Mouse (Mus musculus): ENCODE data around the gene Dlg1. TPM values are rescaled to one million over a fixed set of nuclear protein-coding genes. Genes with fewer than 3 reads are reported as not detected.
A peak's percentile ranks its signal among the peaks of the same experiment; 100 is the strongest.
"Not testable (repeated sequence)": the region's sequence is repeated elsewhere in the genome, so short reads cannot be mapped to it uniquely, and the experiment has no call there.

The Dlg1 gene
- total RNA-seq, 2 experiments from 2014 or later: 84.0 to 86.3 TPM

DNA sequence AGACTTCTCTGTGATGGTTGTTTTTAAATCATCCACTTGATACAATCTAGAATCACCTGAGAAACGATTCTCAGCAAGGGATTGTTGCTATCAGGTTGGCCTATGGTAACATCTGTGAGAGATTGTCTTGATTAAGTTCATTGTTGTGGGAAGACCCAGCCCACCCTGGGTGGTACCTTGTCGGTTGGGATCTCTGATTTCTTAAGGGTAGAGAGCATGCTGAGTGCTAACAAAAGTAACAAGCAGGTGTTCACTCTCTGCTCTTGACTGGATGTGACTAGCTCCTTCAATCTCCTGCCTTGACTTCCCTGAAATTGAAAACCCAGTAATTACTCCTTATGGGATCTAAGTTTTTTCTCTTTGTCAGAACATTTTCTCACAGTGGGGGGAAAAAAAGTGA lies 5.7 kb upstream of the Dlg1 start:
- no peak for DNase-seq

DNA sequence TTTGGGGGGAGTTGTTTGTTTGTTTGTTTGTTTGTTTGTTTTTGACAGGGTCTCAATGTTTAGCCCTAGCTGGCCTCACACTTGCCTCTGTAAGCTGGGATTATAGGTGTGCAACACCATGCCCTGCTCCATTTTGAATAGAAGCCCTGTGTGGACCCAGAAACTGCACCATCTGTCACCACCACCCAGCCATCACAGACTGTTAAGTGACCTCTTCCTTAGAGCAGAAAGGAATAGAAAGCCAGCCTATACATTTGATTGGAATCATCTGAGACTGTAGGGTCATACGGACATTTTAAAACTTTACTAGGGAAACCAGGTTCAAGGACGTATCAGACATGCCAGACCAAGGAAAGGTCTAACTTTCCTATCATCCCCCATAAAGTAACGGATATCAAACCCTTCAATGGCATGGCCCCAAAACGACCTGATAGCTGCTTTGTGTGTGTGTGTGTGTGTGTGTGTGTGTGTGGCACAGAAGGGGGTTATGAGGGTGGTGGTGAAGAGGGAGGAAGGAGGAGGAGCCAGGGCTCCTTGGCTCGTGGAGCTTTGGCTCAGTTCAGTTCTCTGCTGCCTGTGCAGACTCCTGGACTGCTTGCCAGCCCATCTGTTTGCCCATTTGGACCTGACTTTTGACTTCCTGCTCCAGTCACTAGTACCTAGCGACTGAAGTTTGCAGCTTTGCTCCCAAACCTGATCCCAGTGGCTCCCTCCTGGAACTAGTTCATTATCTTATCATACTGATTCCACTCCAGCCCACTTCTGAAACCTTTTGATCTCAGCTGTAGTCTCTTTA lies 4.5 kb upstream of the Dlg1 start:
- no peak for DNase-seq

DNA sequence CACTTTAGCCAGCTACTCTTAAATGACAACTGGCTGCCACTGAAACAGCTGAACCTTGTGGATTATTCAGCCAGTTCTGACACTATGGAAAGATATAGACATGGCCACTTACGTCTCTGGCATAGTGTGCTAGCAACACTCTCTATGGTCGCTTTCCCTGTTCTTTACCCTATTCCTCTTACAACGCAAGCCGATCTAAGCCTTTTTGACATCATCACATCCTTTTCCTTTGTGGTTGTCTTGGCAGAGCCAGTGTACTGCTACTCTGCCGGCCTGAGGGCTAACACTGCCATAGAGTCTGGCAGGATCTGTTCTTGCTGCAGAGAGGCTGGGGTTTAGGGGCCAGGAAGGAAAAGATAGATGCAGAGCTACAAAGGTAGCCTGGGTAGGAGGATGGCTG lies 3.8 kb upstream of the Dlg1 start:
- no peak for DNase-seq

DNA sequence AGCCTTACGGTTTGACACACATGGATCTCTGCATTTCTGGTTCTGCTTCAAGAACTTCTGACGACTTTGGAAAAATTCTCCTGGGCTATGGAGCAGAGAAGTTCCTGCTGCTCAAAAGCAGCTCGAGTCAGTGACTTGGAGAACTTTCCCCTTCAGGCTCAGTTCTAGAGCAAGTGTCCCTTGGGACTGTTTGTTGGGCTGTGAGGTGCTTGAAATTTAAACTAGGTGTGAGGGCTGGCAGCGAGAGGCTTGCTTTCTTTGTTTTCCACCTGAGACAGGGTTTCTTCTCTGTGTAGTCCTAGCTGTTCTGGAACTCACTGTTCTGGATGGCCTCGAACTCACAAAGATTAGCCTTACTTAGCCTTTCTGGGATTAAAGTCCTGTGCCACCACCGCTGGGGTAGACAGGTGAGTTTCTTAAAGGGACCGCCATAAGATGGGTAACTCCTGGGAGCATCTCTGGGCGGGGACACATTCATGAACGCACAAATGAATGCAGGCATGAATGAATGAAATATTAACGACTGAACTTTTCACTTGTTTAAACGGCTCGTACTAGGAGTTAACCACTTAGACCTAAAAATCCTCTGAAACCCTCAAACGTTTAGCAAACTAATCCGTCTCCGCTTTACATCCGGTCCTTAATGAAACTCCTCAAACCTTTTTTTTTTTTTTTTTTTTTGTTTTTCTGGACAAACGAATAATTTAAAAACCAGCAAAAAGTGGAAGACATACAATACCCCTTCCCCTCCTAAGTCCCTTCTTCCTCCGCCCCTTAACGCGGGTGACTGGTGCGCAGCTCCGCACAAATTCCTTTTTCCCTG lies 476 bp upstream of the Dlg1 start:
- DNase-seq: no peak

DNA sequence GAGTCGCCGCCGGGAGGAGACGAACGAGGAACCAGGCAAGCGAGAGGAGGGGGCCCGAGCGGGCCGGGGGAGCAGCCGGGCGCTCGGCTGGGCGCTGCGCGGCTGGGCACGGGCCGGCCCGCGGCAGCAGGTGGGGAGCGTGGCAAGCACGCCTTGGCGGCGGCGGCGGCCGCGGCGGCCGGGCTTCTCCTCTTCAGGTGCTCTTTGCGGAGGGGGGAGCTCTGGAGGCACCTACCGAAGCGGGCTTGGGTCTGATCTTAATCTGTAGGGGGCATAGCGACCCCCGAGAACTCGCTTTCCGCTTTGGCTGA lies 999 bp downstream of the Dlg1 start:
- DNase-seq: no peak

DNA sequence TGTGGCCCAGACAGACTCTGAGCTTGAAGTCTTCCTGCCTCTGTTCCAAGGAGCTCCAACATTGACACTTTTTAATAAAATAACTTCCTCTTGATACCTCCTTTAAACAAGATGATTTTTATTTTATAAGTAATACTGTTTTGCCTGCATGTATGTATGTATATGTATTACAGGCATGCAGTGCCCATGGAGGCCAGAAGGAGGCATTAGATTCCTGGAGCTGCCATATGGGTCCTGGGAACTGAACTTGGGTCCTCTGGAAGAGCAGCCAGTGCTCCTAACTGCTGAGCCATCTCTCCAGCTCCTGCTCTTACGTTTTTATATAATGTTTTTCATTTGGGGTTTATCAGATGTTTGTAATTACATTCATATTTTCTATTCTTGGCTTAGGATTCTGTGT lies 9.0 kb downstream of the Dlg1 start:
- DNase-seq: no peak

DNA sequence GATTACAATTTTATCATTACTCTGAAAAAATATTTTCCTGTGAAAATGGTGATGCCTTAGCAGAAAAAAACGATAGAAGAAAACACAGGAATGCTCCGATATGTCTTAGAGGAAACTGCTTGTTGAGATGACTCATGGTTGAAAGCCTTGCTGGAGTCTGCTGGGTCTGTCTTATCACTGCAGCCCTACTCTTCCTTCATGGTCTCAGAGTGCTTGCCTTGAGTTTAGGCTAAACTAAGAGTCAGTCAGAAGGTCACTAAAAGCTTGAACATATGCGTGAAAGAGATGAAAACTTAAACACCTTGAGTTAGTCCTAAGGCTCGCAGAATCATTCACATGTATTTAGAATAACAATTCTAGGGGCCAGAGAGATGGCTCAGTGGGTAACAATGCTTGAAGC lies 14.2 kb downstream of the Dlg1 start:
- DNase-seq: no peak

DNA sequence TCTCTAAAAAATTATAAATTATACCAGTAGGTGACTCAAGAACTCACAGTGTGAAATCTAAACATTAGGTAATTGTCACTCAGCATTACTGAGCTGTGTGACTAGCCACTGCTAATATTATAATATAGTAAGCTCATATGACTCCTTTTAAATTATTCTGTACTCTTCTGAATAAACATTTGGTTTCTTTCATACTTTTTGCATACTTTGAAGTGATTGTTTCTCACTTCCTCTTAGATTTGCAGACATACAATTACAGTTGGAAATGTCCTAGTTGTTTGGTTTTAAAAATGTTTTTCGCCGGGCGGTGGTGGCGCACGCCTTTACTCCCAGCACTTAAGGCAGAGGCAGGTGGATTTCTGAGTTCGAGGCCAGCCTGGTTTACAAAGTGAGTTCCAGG lies 19.0 kb downstream of the Dlg1 start:
- DNase-seq: no peak

DNA sequence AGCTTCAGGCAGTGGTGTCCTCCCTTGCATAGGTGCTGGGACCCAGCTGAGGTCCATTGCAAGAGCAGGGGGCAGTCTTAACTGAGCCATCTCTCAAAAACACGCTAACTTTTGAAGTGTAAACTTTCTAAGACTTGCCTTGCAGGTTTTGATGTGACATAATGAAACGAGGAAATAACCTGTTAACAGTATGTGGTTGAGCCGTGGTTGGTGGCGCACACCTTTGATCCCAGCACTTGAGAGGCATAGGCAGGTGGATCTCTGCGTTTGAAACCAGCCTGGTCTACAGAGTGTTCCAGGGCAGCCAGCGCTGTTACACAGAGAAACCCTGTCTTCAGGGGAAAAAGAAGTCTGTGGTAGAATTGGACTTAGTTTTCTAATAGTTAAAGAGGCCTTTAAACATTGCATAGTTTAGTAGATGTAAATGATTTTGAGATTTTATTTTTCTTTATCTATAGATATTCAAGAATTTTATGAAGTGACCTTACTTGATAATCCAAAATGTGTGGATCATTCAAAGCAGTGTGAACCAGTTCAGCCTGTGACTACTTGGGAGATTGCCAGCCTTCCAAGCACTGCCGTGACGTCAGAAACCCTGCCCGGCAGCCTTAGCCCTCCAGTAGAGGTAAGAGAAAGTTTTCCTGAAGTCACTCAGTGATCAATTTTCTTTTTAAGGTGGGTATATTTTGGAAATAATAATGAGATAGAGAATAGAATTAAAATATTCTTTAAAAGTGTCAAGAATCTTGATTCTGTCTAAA lies 20.6 kb downstream of the Dlg1 start:
- DNase-seq: no peak

DNA sequence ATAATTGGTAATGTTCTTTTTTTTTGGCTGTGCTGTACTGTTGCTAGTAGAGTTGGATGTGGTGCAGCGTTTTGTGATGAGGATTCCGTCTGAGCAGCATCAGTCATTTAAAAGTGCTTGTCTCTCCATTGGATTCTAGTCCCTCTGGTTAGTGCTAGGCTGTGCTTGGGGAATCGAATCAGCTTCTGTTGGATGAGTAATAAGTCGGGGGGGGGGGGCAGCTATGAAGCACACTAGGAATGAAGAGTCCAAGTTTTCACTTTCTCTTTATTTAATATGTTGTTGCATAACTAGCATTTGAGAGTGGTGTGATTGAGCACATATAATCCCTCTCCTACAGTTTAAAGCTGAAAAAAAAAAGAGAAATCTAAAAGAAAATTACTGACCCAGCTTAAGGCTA lies 21.5 kb downstream of the Dlg1 start:
- DNase-seq: no peak

DNA sequence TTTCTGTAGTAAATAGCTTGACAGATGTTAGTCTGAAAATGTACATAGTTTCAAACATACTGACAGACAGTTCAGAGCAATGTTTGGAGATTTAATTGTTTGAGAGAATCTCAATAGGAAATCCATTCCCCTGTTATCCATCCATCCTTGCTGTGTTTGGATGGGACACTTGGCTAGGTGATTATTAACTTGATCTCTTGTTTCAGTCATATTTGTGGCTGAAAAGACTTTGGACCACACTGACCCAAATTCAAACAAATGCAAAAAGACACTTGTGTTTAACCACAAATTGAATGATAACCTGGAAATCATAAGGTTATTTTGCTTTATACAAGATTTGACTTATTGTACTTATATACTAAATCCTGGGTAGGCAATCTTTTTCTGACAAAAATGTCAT lies 24.5 kb downstream of the Dlg1 start:
- DNase-seq: no peak

DNA sequence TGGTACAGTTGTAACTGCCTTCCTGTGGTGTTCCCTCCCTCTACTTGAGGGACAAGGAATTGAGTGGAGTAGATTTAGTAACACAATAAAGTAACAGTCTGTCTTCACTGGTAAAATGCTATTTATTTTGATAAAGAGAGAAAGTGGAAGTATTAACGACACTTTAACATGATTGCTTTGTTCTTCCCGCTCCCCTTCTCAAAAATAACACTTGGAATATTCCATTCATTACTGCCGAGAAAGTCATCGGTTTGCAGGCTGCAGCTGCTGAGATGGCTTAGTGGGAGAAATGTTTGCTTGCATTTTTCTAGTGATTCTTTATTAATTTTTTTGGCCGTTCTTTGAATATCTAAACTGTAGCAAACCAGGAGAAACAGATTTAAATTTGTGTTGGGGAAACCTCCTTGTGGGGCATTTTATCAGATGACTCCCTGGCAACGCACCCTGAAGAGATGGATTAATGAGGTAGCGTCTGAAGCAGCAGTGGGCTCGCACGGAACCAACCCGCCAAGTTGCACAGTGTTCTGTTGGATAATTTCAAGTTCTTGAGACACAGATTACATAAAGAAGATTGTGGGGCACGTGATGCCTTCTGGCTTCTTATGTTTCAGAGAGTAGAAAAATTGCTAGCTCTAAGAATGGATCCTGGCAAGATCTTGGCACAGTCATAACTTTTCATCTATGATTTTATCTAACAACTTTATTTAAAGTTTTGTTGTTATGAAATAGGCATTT lies 32.2 kb downstream of the Dlg1 start:
- peak; percentile 19 to 20 for DNase-seq

DNA sequence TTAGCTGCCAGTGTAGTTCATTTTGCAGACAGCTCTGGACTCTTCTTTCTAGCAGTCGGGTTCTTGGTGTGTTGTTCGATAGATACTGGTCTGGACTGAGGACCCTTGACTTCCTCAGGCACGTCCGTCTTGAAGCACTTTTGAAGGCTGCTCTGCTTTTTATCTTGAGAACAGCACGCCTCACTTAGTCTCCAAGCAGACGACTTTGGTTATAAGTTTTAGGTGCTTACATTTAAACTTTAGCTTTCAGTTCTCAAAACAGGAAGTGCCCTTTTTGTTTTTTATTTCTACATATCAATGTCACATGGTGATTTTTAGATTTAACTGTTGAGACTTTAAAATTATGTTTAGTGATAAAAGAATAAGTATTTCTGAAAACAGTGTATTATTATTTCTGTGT lies 33.1 kb downstream of the Dlg1 start:
- peak in 1 of 2 experiments; percentile 4 for DNase-seq

DNA sequence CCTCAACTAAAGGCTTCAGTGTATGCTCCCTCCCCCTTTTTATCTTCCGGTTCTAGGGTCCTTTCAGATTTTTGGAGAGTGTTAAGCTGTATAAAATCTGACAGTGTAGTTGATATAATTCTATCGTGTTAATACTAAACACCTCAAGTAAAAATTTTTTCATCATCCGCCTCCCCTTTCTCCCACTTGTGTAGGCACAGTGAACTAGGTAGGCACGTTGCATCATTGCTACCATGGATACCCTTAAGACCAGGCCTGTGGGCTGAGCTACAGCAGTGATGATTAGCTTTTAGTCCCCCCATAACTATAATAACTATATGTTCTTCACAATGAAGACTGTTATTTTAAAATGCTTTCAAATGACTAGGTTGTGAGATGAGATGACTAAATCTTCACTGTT lies 34.1 kb downstream of the Dlg1 start:
- no peak for DNase-seq

DNA sequence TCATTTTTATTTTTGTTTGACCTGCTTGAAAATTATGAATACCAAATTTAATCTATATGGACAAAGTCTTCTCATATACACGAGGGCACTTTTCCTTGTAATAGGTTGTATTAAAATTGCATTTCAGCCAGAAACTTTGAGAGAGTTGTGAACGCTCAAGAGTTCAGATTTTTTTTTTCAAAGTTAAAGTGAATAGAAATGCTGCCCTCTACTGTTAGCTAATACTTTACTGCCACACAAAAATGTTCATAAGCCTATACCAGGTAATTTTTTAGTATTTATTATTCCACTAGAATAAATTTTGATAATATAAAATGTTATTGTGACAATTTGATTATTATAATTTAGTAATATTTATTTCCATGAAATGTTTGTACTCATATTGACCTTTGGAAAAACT lies 42.0 kb downstream of the Dlg1 start:
- no peak for DNase-seq

DNA sequence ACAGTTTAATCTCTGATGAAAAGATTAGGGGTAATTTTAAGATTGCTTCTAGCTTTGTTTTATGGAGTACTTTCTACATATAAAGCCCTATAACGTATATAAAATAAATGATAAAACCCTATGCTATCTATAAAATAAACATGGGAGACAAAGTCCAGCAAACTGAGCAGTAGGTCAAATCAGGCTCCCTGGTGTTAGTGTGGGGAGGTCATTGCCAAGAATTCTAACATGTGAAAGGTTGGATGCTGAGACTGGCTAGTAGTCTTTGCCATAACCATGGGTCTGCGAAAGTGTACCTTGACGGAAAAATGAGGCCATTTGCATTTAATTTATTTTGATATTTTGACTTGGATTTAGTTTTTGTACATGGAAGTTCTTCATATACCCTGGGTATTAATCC lies 42.7 kb downstream of the Dlg1 start:
- no peak for DNase-seq

DNA sequence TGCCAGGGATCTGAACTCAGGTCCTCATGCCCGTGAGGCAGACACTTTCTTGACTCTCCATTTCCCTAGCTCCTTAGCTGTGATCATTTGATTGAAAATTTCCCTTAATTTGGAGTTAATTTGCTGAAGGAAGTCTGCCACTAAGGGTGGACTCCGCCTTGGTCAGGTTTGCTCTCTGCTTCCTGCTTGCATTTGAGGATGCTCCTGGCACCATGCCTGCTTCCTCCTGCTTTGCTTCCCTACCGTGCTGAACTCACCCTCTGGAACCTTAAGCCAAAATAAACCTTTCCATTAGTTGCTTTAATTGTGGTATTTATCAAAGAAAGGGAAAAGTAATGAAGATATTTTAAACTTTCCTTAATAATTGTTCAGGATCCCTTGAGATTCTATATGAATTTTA lies 44.1 kb downstream of the Dlg1 start:
- no peak for DNase-seq

DNA sequence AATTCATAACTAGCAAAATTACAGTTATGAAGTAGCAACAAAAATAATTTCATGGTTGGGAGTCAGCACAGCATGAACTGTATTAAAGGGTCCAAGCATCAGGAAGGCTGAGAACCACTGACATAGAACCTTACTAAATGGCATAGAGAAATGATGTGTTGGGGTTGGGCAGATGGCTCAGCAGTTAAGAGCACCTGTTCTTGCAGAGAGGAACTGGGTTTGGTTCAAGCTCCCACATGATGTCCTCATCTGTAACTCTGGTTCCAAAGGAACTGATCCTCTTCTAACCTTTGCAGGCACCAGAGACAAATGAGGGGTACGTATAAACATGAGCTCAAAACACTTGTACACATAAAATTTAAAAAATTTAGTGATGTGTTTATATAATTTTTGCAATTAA lies 59.7 kb downstream of the Dlg1 start:
- no peak for DNase-seq

DNA sequence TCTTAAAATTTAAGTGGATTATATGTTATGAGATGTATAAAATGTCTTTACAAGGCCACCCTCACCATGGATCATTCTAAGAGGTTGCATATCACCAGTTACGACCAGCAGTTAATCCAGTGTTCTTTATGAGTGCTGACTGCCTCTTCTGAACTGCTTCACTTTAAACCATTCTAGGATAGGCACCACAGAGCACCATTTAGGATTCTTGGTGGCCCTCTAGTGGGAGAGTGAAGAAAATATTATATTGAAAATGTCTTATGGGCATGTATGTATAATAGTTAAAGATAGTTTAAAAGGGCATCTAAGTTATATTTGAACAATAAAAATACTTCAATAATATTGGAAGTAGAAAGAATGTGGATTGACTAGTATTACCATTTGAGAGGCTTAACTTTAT lies 60.9 kb downstream of the Dlg1 start:
- DNase-seq: no peak

DNA sequence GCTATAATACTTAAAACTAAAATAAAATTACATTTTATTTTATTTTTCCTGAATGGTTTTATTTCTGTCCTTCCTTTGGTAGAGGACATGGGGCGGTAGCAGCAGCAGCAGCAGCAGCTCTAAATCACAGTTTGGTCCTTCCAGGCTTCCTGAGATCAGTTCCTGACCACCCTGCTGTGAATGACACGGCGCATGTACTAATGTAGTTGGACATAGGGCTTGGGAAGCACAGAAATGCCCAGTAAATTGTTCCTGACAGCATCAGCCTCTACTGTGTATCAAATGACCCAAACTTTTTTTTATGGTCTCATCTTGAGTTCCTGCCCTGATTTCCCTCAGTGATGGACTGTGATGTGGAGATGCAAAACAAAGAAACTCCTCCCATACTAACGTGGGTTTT lies 61.6 kb downstream of the Dlg1 start:
- no peak for DNase-seq

DNA sequence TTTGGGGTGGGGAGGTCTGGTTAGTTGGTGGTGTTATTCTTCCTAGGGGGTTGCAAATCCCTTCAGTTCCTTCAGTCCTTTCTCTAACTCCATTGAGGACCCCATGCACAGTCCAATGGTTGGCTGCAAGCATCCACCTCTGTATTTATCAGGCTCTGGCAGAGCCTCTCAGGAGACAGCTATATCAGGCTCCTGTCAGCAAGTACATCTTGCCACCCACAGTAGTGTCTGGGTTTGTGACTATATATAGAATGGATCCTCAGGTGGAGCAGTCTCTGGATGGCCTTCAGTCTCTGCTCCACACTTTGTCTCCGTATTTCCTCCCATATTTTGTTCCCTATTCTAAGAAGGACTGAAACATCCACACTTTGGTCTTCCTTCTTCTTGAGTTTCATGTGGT lies 67.7 kb downstream of the Dlg1 start:
- DNase-seq: not testable (repeated sequence)

DNA sequence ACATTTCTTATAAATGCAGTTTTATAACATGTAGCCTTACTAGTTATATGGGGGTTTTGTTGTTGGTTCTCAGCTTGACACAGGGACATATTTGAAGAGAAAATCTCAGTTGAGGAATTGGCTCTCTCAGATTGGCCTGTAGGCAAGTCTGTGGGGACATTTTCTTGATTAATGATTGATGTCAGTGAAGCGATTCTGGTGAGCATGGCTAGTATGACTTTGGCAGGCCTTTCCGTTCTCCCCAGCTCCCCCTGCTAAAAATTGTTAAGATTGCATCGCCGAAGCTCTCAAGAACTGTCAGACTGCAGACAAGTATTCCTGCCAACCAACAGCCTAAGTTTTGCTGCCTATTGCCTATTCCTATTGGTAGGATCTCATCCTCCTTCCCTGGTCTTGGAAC lies 73.8 kb downstream of the Dlg1 start:
- DNase-seq: no peak

DNA sequence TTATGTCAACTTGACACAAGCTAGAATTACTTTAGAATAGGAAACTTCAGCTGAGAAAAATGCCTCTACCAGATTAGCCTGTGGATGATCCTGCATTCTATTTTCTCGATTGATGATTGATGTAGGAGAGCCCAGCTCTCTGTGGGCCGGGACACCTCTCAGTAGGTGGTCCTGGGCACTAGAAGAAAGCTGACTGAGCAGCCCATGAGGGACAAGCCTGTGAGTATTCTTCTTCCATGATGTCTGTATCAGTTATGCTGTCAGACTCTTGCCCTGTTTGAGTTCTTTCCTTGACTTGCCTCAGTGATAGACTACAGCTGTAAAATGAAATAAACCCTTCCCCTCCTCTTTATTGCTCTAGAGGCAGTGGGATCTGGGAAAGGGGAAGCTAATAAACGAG lies 74.5 kb downstream of the Dlg1 start:
- no peak for DNase-seq
